8 mouse cellular contexts compared by ENCODE assay signal in the genomic region with DNA sequence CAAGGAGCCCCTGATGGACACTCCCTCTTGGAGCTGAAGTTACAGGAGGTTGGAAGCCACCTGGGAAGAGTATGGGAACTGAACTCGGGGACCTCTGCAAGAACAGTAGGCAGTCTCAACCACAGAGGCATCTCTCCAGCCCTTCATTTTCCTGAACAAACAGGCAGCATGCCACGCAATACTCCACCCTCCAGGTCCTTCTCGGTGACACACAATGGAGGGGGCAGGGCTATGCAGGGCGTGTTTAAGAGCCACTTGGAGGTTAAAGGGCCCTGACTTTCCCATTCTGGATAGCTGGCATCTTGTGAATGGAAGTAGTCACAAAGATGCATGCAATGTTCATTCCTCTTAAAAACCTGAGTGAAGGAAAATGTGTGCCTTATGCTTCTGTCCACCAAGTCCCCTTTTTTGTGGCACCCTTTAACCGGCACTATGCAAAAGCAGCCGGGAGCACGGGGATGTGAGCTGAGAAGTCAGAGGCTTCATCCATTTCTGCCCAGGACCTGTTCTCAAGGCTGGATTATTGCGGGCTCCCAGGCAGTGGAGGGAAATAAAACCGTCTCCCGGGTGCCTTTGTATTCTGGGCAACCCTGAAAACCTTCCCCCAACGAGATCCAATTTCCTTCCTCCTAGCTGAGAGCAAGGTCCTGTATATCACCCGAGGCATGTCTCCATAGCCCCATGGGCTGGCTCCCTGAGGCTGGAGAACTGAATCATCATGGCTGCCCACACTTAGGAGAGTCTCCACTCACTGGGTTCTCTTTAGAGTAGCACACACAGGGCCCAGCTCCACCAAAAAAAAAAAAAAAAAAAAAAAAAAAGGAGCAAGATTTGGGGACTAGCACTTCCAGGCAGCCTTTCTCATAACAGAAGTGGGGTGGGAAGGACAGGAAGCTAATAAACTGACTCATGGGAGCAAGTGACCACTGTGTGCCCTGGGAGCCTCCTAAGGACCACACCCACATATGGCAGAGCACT. TPM values are rescaled to one million over a fixed set of nuclear protein-coding genes. Genes with fewer than 3 reads are reported as not detected.
DNase-seq lines count a peak whose midpoint lies in the region; ATAC-seq lines count a peak whose summit lies in the region.

No protein-coding gene starts in this region.

- peaks cover 26% of the 10 kb centered on the region for H3K4me1 ChIP-seq in brown adipose tissue, adult 24 weeks (ENCODE audit: control insufficient read depth, insufficient read depth, insufficient read length, low read length)
- peaks cover 71% of the 10 kb centered on the region for H3K4me1 ChIP-seq in kidney, embryonic 15.5 days

- no peak for ATAC-seq in kidney, embryonic 15.5 days (replicated peaks; ENCODE audit: low FRiP score)

- no peak overlapping the region for H3K9ac ChIP-seq in kidney, embryonic 15.5 days

- no peak overlapping the region for H3K4me3 ChIP-seq in brown adipose tissue, adult 24 weeks (ENCODE audit: insufficient read depth, low read depth, low read length)
- no peak overlapping the region; the same call in 1 of the 2 replicates for H3K4me3 ChIP-seq in kidney, embryonic 15.5 days (replicated peaks)

- no peaks in the 10 kb centered on the region for H3K27me3 ChIP-seq in kidney, embryonic 15.5 days

- no peaks in the 10 kb centered on the region for H3K9me3 ChIP-seq in kidney, embryonic 15.5 days (replicated peaks)

- H3K27ac ChIP-seq in brown adipose tissue, adult 24 weeks (replicated peaks; ENCODE audit: low read depth, low read length) = peak overlapping the region; percentile 62
- H3K27ac ChIP-seq in kidney, embryonic 15.5 days = peak overlapping the region; percentile 80

- peak overlapping the region; percentile 19 for H3K4me2 ChIP-seq in kidney, embryonic 15.5 days

- 24% methylated on average over 12 of the region's 12 CpGs for WGBS in kidney, embryonic 15.5 days

- no peaks in the 10 kb centered on the region for H3K36me3 ChIP-seq in kidney, embryonic 15.5 days

- peak; percentile 46 for DNase-seq in kidney, adult 9 months
- no peak for DNase-seq in kidney, adult 11 months
- peak; percentile 90 for DNase-seq in lung, postnatal 25 days (ENCODE audit: low spot score)
- DNase-seq in testis, postnatal 14 days (ENCODE audit: low spot score) = no peak
- DNase-seq in layer of hippocampus, postnatal 36 days = no peak
- no peak for DNase-seq in right cerebral cortex, adult 18-20 months

RNA-seq across cellular contexts. Expression of a gene that starts 42.8 kb away (rescaled TPM):
- 19.8 and 27.2 TPM in 2 replicates for polyA plus RNA-seq in brown adipose tissue, adult 24 weeks (2012; ENCODE audit: insufficient read depth, insufficient read length, missing spikeins)
- 51.7 and 58.5 TPM in 2 replicates for polyA plus RNA-seq in kidney, embryonic 15.5 days (2015; fragmentation: Nextera tagmentation; extraction: Ambion mirVana)
- 100 to 1,000 TPM; 287 to 297 TPM for total RNA-seq in layer of hippocampus, postnatal 36 days (2021)

Comparison
In these comparisons a context has a peak if more than half of its experiments do, and no peak if none do; other contexts are left out.
1. DNase-seq: peak in kidney, adult 9 months (single experiment) and lung, postnatal 25 days (single experiment); none in kidney, adult 11 months (single experiment), testis, postnatal 14 days (single experiment), layer of hippocampus, postnatal 36 days (0 of 2) and right cerebral cortex, adult 18-20 months (single experiment).